Mouse (Mus musculus): ENCODE measurements around the gene Crygn. TPM values are rescaled to one million over a fixed set of nuclear protein-coding genes. Genes with fewer than 3 reads are reported as not detected.

The Crygn gene
- polyA plus RNA-seq, 1 experiment from 2014 or later: 2.0 TPM

Other genes with a start within 250 kb of the Crygn start
- gene Gbx1, start 230.8 kb downstream of the Crygn start, polyA plus RNA-seq (2015; fragmentation: Nextera tagmentation; extraction: Ambion mirVana): 0.04 and 0.10 TPM in 2 replicates
- gene Asb10, start 217.0 kb downstream of the Crygn start, polyA plus RNA-seq (2015; fragmentation: Nextera tagmentation; extraction: Ambion mirVana): 0.61 and 0.67 TPM in 2 replicates
- 0.23 TPM in 2 replicates for gene 4931409K22Rik, start 201.2 kb downstream of the Crygn start, polyA plus RNA-seq (2015; fragmentation: Nextera tagmentation; extraction: Ambion mirVana)
- gene Abcf2, start 180.5 kb downstream of the Crygn start, polyA plus RNA-seq (2015; fragmentation: Nextera tagmentation; extraction: Ambion mirVana): 118 TPM in 2 replicates
- 23.2 and 24.7 TPM in 2 replicates for gene Chpf2, start 171.3 kb downstream of the Crygn start, polyA plus RNA-seq (2015; fragmentation: Nextera tagmentation; extraction: Ambion mirVana)
- gene Smarcd3, start 133.6 kb downstream of the Crygn start, polyA plus RNA-seq (2015; fragmentation: Nextera tagmentation; extraction: Ambion mirVana): 26.5 and 33.4 TPM in 2 replicates
- gene Nub1, start 72.5 kb downstream of the Crygn start, polyA plus RNA-seq (2015; fragmentation: Nextera tagmentation; extraction: Ambion mirVana): 40.3 and 41.2 TPM in 2 replicates
- gene Wdr86, start 27.3 kb downstream of the Crygn start, polyA plus RNA-seq (2015; fragmentation: Nextera tagmentation; extraction: Ambion mirVana): 28.4 and 32.4 TPM in 2 replicates
- gene Rheb, start 84.6 kb upstream of the Crygn start, polyA plus RNA-seq (2015; fragmentation: Nextera tagmentation; extraction: Ambion mirVana): 204 and 221 TPM in 2 replicates

Data from kidney, embryonic 15.5 days (tissue).